Mouse (Mus musculus): ENCODE results near the gene Zfp580.
A peak's percentile ranks its signal among the peaks of the same experiment; 100 is the strongest.

The Zfp580 gene

GRCm38 (mm10) chr7:5047313-5047712 is 4.0 kb upstream of the Zfp580 start:
- peak; percentile 79 for DNase-seq (ENCODE audit: low read depth, low spot score)
- Histone ChIP-seq H3K36me3 (ENCODE audit: control insufficient read depth, insufficient read depth, low read length, poor library complexity, severe bottlenecking) (no peaks in the 10 kb centered on the region), H3K27me3 (ENCODE audit: control insufficient read depth, insufficient read depth, low read length, poor library complexity, severe bottlenecking) (no peaks in the 10 kb centered on the region)

DNA sequence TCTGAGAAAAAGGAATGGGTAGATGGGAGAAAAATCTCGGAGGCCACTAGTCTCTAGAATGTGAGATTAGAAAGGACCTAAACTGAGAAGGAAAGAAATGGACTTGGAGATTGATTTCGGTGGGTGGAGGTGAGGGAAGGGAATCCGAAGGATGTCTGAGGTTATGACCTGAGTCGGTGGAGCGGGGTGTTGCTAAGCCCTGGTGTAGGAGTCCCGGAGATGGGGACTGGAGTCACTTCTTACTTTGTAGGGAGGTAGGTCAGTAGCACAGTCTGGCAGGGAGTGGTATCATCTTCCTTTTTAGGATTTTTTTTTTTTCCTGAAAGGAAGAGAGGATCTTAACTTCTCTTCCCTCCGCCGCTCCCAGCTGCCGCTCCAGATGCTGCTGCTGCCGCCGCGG is 1.1 kb downstream of the Zfp580 start:
- no peak for DNase-seq (ENCODE audit: low read depth, low spot score)
- Histone ChIP-seq H3K27me3 (ENCODE audit: control insufficient read depth, insufficient read depth, low read length, poor library complexity, severe bottlenecking) (no peaks in the 10 kb centered on the region), H3K36me3 (ENCODE audit: control insufficient read depth, insufficient read depth, low read length, poor library complexity, severe bottlenecking) (no peaks in the 10 kb centered on the region)

DNA sequence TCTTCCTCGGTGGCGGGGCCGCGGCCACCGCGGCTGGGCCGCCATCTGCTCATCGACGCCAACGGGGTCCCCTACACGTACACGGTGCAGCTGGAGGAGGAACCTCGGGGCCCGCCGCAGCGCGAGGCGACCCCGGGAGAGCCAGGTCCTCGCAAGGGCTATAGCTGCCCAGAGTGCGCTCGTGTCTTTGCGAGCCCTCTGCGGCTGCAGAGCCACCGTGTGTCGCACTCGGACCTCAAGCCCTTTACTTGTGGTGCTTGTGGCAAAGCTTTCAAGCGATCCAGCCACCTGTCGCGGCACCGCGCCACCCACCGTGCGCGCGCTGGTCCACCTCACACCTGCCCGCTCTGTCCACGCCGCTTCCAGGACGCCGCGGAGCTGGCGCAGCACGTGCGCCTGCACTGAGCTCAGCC is 1.6 kb downstream of the Zfp580 start:
- peak; percentile 31 for DNase-seq (ENCODE audit: low read depth, low spot score)
- Histone ChIP-seq H3K36me3 (ENCODE audit: control insufficient read depth, insufficient read depth, low read length, poor library complexity, severe bottlenecking) (no peaks in the 10 kb centered on the region), H3K27me3 (ENCODE audit: control insufficient read depth, insufficient read depth, low read length, poor library complexity, severe bottlenecking) (no peaks in the 10 kb centered on the region)

- no peak for DNase-seq (ENCODE audit: low read depth, low spot score)
- no peaks in the 10 kb centered on the region for H3K27me3 ChIP-seq (ENCODE audit: control insufficient read depth, insufficient read depth, low read length, poor library complexity, severe bottlenecking)
- no peaks in the 10 kb centered on the region for H3K36me3 ChIP-seq (ENCODE audit: control insufficient read depth, insufficient read depth, low read length, poor library complexity, severe bottlenecking)
Measured at GRCm38 (mm10) chr7:5053456-5054179, 2.3 kb downstream of the Zfp580 start.

DNA sequence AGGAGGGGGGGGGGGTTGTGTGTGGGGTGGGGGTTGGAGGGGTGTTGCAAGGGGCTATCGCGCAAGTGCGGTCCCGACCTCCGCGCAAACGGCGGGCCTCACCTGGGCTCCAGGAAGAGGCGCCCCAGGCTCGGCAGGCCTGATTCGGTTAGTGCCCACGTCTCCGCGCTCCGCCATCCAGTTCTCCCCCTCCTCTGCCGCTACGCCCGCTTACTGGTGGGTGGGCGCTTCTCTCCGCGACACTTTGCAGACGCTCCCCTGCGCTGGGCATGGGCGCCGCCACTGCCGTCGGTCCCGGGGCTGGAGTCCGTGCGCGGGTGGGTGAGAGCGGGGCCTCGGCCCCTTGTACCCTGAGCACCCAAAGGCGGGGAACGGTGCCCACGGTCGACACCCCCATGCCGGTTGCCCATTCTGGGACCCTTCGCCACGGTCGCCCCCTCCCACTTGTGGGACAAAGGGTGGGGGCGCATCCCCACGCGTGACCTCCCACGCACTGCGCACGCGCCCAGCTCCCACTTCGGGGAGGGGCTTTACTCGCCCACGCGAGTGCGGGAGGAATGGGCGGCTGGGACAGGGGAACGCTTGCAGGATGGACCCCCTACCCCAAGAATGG is 5.4 kb downstream of the Zfp580 start:
- H3K27me3 ChIP-seq (ENCODE audit: control insufficient read depth, insufficient read depth, low read length, poor library complexity, severe bottlenecking), result no peaks in the 10 kb centered on the region
- DNase-seq (ENCODE audit: low read depth, low spot score), result no peak
- H3K36me3 ChIP-seq (ENCODE audit: control insufficient read depth, insufficient read depth, low read length, poor library complexity, severe bottlenecking), result no peaks in the 10 kb centered on the region

GRCm38 (mm10) chr7:5057381-5057780 is 6.0 kb downstream of the Zfp580 start:
- no peak for DNase-seq (ENCODE audit: low read depth, low spot score)
- Histone ChIP-seq H3K27me3 (ENCODE audit: control insufficient read depth, insufficient read depth, low read length, poor library complexity, severe bottlenecking) (no peaks in the 10 kb centered on the region), H3K36me3 (ENCODE audit: control insufficient read depth, insufficient read depth, low read length, poor library complexity, severe bottlenecking) (no peaks in the 10 kb centered on the region)

DNA sequence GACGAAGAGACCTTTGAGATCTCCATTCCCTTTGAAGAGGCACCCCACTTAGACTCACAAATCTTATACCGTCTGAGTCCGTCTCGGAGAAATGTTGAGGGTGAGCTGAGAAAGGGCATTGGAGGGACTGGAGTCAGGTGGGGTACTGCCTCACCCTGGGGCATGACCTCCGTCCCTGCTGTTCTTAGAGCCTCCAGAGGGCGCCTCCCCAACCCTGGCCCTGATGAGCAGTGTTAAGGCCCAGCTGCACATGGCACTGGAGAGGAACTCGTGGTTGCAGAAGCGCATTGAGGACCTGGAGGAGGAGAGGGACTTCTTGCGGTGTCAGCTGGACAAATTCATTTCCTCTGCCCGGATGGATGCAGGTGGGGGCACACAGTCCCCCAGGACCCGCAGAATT is 6.5 kb downstream of the Zfp580 start:
- Histone ChIP-seq H3K36me3 (ENCODE audit: control insufficient read depth, insufficient read depth, low read length, poor library complexity, severe bottlenecking) (no peaks in the 10 kb centered on the region), H3K27me3 (ENCODE audit: control insufficient read depth, insufficient read depth, low read length, poor library complexity, severe bottlenecking) (no peaks in the 10 kb centered on the region)
- peak; percentile 65 for DNase-seq (ENCODE audit: low read depth, low spot score)

DNA sequence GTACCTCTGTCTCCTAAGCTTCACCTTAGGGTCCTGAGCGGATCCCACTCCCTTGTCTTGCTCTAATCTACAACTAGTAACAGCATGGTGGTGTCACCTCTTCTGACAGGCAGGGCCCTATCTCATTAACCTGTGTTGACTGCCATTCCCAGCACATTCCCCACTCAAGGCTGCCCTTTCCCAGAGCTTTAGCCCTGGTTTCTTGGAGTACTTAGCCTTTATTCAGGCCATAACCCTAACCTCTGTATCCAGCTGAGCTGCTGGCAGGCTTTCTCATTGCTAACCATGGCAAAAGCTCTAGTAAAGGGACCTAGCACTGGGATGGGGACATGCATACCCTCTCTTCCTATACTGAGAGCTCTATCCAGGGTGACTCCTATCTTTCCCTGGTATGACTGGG is 7.3 kb downstream of the Zfp580 start:
- no peak for DNase-seq (ENCODE audit: low read depth, low spot score)
- Histone ChIP-seq H3K36me3 (ENCODE audit: control insufficient read depth, insufficient read depth, low read length, poor library complexity, severe bottlenecking) (no peaks in the 10 kb centered on the region), H3K27me3 (ENCODE audit: control insufficient read depth, insufficient read depth, low read length, poor library complexity, severe bottlenecking) (no peaks in the 10 kb centered on the region)

DNA sequence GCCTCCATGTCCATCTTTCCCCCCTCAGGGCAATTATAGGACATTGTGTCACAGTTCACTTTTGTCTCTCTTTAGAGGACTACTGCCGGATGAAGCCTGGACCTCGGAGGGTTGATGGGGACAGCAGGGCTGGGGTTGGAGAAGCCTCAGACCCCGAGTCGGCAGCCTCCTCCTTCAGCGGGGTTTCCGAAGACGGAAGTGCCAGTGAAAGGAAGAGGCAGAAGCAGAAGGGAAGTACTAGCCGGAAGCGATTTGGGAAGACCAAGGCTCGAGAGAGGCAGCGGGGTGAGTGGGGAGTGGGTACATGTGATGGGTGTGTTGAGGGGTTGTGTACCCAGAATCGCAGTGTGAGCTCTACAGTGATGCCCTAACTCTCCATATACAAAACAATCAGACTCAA is 8.1 kb downstream of the Zfp580 start:
- no peak for DNase-seq (ENCODE audit: low read depth, low spot score)
- no peaks in the 10 kb centered on the region for H3K27me3 ChIP-seq (ENCODE audit: control insufficient read depth, insufficient read depth, low read length, poor library complexity, severe bottlenecking)
- H3K36me3 ChIP-seq (ENCODE audit: control insufficient read depth, insufficient read depth, low read length, poor library complexity, severe bottlenecking), result no peaks in the 10 kb centered on the region

DNA sequence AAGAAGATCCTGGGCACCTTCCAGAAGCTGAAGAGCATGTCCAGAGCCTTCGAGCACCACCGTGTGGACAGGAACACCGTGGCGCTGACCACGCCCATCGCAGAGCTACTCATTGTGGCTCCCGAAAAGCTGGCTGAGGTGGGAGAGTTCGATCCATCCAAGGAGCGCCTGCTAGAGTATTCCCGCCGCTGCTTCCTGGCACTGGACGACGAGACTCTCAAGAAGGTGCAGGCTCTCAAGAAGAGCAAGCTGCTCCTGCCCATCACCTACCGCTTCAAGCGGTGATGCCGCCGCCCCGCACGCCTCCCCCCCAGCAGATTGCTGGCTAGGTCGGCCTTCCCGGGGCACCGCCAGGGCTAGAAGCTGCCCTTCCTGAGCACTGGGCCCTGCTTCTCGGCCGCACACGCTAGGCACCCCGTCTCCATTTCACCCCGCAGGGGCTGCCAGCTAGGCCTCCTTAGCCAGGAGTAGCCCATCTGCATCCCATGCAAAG is 8.9 kb downstream of the Zfp580 start:
- Histone ChIP-seq H3K36me3 (ENCODE audit: control insufficient read depth, insufficient read depth, low read length, poor library complexity, severe bottlenecking) (no peaks in the 10 kb centered on the region), H3K27me3 (ENCODE audit: control insufficient read depth, insufficient read depth, low read length, poor library complexity, severe bottlenecking) (no peaks in the 10 kb centered on the region)
- DNase-seq (ENCODE audit: low read depth, low spot score), result peak; percentile 81

- Histone ChIP-seq H3K27me3 (ENCODE audit: control insufficient read depth, insufficient read depth, low read length, poor library complexity, severe bottlenecking) (no peaks in the 10 kb centered on the region), H3K36me3 (ENCODE audit: control insufficient read depth, insufficient read depth, low read length, poor library complexity, severe bottlenecking) (no peaks in the 10 kb centered on the region)
- peak; percentile 99 for DNase-seq (ENCODE audit: low read depth, low spot score)
Measured at GRCm38 (mm10) chr7:5060944-5061773, 9.8 kb downstream of the Zfp580 start.

GRCm38 (mm10) chr7:5061774-5062359 is 10.5 kb downstream of the Zfp580 start, which contains the start of gene U2af2:
Gene U2af2 (plus strand): TSS chr7:5062143.
- DNase-seq (ENCODE audit: low read depth, low spot score), result peak; percentile 95
- H3K27me3 ChIP-seq (ENCODE audit: control insufficient read depth, insufficient read depth, low read length, poor library complexity, severe bottlenecking), result no peaks in the 10 kb centered on the region
- peaks cover 2% of the 10 kb centered on the region; the same call in 1 of the 2 replicates for H3K36me3 ChIP-seq (ENCODE audit: control insufficient read depth, insufficient read depth, low read length, poor library complexity, severe bottlenecking)

- Histone ChIP-seq H3K36me3 (ENCODE audit: control insufficient read depth, insufficient read depth, low read length, poor library complexity, severe bottlenecking) (peaks cover 3% of the 10 kb centered on the region), H3K27me3 (ENCODE audit: control insufficient read depth, insufficient read depth, low read length, poor library complexity, severe bottlenecking) (no peaks in the 10 kb centered on the region)
- DNase-seq (ENCODE audit: low read depth, low spot score), result peak; percentile 89
Measured at GRCm38 (mm10) chr7:5062360-5063001, 11.1 kb downstream of the Zfp580 start.

DNA sequence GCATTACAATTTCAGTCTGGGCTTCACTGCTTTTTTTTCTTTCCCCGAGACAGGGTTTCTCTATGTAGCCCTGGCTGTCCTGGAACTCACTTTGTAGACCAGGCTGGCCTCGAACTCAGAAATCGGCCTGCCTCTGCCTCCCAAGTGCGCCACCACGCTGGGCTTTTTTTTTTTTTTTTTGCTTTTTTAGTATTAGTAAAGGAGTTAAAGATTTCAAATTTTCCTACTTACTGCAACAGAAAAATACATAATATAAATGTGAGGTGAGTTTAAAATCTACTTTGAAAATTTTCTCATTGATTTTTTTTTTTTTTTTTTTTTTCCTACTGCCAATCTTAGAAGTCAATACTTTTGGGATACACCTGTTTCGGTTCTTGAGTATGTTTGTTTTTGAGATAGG is 13.5 kb downstream of the Zfp580 start:
- H3K36me3 ChIP-seq (ENCODE audit: control insufficient read depth, insufficient read depth, low read length, poor library complexity, severe bottlenecking), result peaks cover 18% of the 10 kb centered on the region
- no peak for DNase-seq (ENCODE audit: low read depth, low spot score)
- no peaks in the 10 kb centered on the region for H3K27me3 ChIP-seq (ENCODE audit: control insufficient read depth, insufficient read depth, low read length, poor library complexity, severe bottlenecking)
